Mouse (Mus musculus): Measurements from ENCODE around the gene Asb10. TPM values are rescaled to one million over a fixed set of nuclear protein-coding genes. Genes with fewer than 3 reads are reported as not detected.
"Not testable (repeated sequence)": the region's sequence is repeated elsewhere in the genome, so short reads cannot be mapped to it uniquely, and the experiment has no call there.

The Asb10 gene
- total RNA-seq (2015; ENCODE audit: low replicate concordance) (not detected in 2 replicates), total RNA-seq (2017; ENCODE audit: low replicate concordance) (not detected in 2 replicates)

DNA sequence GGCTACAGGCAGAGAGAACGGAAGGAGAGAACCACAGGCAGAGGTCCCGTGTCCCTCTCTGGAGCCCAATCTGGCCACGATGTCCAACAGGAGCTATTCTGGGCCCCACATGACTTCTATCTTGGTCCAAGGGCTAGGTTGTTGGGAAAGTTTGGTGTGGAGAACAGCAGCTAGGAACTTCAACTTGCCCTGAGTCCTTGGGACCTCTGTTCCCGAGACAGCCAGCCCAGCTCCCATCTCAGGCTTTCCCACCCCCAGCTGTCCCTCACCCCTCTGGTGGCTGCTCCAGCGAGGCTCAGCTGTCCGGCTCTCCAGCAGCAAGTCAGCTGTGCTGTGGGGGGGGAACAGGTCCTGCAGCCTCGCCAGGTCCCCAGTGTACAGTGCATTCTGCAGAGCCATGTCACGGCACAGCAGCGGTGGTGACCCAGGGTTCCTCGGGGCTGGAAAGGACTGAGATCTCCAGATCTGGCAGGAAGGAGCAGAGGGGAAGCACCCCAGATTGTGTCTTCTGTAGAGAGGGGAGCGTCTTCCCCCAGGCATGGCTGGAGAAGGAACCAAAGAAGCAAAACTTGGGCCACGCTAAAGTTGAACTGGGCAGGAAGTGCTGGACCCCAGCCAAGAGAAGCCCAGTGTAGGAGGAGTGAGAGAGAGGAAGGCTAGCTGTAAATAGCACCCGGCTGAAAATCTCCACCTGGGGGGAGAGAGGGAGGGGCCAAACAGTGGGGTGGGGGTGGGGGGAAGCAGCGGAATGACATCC is at the start of gene Asb10:
TSS of gene Asb10 (minus strand) at position 592 of the 757 bp plus-strand sequence.
- ATAC-seq (replicated peaks; ENCODE audit: low FRiP score, poor library complexity, severe bottlenecking), result no peak

DNA sequence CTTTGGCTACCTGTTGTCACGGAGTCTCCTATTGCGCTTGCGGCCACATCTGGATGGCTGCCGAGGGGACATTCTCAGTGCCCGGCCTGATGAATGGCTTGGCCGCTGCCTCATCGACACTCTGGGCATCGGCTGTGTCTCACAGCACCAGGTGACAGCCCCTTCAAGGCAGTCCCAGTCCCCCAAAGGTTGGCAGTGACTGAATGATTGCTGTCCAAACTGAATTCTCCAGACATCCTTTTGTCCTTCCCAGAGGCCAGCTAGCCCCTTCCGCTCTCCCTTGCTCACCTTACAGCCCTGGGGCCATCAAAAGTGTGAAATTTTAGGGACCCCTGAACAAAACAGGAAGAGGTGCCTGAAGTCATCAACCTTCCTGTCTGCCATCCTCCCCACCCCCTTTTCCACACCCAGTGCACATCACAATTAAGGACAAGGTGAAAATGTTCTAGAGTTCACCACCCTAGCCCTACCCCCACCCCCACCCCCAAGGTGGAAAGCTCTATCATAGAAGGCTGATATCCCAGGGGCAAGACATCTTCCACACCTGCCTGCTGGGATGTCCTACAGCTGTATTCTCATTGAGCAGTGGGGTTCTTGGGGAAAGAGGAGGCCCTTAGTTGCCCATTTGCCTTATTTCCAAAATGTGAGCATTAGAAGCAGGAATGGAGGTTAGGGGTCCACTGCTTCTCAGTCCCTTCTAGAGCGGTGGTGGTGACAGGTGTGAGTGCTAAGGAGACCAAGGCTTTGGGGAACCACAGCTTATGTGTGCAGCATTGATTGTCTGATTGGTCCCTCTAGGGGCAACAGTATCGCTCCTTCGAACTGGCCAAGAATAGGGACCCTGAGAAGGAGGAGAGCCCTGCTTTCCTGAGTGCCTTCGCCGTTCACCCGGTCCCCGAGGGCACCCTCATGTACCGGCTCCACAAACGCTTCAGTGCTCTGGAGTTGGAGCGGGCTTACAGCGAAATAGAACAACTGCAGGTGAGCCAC is 49.0 kb upstream of the Asb10 start:
- no peak for ATAC-seq (replicated peaks; ENCODE audit: low FRiP score, poor library complexity, severe bottlenecking)

DNA sequence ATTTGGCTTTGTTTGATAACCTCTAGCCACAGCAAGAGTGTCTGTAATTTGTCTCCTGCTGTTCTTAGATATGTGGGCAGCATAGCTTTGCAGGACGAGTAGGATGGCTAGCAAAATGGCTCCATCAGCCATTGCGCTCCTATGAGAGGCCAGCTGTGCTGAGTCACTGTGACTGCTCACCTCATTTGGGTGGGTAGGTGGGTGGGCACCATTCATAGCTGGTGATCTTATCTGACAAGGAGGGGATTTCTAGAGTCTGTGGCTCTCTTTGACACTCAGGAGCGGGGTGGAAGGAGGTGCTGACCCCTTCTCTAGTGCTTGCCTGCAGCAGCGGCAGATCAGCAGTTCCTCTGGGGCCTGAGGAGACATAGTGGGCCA is 46.4 kb upstream of the Asb10 start:
- ATAC-seq (replicated peaks; ENCODE audit: low FRiP score, poor library complexity, severe bottlenecking), result peak; percentile 62

DNA sequence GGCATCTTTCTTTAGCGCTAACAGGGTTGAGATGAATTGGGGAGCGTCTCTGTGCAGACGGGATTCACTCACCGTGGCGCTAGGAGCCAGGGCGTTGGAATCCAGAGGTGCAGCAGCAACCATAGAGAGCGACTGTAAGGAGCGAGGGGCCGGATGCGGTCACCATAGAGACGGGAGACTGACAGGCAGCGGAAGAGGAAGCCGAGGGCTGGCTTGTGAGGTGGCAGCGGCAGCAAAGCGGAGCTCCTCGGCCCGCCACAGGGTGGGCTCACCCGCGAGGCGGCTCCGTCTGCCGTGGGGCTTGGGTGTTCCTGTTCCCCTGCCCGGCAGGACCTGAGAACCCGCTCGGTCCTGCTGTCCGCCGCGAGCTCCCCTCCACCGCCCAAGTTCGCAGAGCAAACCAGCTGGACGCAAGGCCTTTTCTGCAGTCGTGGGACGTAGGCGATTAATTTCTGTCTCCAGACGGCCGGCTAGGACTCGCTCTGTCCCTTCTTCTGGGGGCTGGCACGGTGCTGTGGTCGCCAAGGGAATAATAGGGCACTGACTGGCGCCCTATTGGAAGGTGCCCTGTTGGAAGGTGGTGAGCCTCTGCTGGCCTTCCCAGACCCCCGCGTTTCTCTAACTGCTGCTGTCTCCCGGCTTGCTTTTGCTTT is 45.9 kb upstream of the Asb10 start, which contains the start of gene Chpf2:
TSS of gene Chpf2 (plus strand) at position 195 of the 653 bp plus-strand sequence.
- peak; percentile 81 for ATAC-seq (replicated peaks; ENCODE audit: low FRiP score, poor library complexity, severe bottlenecking)

DNA sequence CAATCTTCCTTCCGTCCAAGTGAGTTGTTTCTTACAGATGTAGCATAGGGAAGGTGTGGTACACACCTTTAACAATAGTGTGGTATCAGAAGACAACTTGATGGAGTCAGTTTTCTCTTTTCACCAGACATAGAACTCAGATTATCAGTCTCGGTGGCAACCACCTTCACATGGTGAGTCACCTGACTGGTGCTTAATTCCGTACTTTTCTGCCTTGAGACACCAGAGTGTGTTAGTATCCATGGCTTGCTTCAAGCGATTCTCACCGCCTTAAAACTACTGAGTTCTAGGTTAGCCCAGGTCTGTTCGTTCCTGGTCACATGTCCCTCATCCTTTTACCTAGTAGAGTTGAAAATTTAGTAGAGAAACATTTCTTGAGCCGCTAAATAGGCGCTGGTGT is 45.3 kb upstream of the Asb10 start:
- ATAC-seq (replicated peaks; ENCODE audit: low FRiP score, poor library complexity, severe bottlenecking), result 0 out of 2 replicates have a peak, but pooled peaks have one; percentile 4

DNA sequence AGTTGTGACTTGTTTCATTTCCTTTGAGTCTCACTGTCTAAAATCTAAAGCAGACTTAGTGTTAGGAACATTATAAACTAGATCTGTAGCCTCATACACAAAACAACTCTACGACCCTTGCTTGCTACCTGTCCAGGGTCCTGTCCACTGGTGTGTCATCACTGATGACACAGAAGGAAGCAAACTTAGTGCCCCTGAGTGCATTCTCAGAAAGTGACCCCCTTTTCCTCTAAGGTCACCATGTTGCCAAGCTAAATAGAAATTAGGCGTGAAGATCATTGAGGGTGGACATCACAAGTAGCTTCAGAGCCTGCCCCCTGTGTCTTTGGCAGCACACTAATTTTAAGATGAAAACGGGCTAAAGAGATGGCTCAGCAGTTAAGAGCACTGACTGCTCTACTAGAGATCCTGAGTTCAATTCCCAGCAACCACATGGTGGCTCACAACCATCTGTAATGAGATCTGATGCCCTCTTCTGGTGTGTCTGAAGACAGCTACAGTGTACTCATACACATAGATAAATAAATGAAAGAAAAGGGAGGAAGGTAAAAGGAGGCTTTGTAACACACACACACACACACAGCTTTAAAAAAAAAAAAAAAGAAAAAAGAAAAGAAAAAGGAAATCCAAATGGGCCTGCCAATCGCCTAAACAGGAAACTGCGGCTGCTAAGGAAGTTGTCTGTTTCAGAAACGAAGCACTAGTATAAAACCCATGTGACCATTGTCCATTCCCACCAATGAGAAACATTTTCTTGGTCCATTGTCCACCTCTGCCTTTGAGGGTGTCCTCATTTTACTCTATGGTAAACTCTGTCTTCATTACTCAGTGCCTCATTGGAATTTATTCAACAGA is 37.6 kb upstream of the Asb10 start:
- ATAC-seq (replicated peaks; ENCODE audit: low FRiP score, poor library complexity, severe bottlenecking), result no peak

DNA sequence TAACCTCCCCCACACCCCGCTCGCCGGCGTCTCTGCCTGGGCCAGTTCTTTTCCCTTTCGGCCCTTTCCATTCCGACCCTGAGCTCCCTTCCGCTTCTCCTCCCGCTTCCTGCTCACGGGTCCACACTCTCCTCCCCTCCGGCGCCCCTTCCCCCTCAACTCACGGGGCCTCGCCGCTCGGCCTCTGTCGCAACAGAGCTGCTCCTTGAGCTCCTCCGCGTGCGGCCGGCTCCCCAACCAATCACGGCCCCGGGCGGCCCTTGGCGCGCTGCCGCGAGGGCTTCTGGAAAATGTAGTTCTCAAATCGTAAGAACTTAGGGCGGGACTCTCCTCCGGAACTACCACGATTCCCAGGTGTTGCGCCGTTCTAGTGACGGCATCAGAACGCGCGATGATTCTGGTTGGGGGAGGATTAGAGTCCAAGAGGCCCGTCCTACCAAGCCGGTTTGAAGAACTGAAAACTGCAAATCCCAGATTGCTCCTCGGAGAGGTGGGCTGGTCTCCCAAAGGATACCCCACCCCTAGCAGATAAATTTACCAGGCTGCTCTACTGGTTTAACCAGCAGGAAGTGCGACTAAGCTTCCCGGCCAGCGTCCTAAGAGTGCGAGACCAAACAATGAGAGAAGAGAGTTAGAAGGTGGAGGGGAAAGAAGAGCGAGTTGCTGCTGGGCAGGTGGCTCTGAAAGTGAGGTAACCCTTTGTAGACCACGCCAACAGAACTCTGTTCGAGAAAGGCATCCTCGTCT is 36.6 kb upstream of the Asb10 start, which contains the start of gene Abcf2:
TSS of gene Abcf2 (minus strand) at position 285 of the 747 bp plus-strand sequence.
- peak; percentile 97 for ATAC-seq (replicated peaks; ENCODE audit: low FRiP score, poor library complexity, severe bottlenecking)

DNA sequence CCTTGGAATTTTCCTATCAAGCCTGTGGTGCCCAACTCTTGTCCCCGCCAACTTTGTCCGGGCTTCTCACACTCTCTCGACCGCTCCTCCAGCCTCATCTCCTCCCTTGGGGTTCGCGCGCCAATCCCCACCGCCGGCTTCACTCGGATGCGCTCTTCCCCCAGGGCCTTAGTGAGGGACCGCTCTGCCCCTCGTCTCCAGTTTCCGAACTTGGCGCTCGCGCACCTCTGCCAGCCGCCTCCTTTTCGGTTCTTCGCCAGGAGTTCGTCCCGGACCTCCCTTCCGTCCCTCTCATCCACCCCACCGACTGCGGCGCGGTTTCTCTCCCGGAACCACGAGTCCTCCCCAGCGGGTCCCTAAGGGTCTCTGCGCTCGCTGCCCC is 36.0 kb upstream of the Asb10 start:
- peak; percentile 37 for ATAC-seq (replicated peaks; ENCODE audit: low FRiP score, poor library complexity, severe bottlenecking)

DNA sequence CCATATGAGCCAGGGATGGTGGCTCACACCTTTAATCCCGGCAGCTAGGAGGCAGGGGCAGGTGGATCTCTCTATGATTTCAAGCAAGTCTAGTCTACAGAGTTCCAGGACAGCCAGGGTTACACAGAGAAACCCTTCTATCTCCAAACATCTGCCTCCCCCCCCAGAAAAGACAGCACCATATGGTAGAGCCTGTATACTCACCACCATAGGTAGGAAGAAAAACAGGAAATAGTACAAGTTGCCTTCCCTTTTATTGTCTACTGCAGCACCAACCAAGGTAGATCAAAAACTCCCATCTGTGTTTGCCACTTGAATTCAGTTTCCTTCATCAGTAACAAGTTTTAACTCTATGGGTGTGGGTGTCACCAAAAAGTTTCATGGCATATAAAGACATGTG is 35.2 kb upstream of the Asb10 start:
- ATAC-seq (replicated peaks; ENCODE audit: low FRiP score, poor library complexity, severe bottlenecking), result no peak

DNA sequence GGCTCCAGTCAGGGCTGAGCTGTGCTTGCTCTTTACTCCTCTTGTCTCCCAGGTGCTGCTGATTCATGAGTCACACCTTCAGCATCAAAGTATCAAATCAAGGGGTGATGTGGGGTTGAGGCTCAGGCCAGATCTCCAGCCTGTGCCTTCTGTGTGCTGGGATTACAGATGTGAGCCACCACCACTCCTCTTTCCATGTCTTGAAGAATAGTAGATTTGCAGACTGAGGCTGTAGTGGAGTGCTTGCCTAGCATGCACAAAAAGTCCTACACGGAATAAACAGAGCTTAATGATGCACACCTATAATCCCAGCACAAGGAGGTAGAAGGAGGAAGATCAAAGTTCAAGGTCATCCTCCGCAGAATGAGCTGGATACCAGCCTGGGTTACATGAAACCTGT is 15.9 kb upstream of the Asb10 start, which contains the start of gene 4931409K22Rik:
TSS of gene 4931409K22Rik (minus strand) at position 101 of the 400 bp plus-strand sequence.
- no peak for ATAC-seq (replicated peaks; ENCODE audit: low FRiP score, poor library complexity, severe bottlenecking)

DNA sequence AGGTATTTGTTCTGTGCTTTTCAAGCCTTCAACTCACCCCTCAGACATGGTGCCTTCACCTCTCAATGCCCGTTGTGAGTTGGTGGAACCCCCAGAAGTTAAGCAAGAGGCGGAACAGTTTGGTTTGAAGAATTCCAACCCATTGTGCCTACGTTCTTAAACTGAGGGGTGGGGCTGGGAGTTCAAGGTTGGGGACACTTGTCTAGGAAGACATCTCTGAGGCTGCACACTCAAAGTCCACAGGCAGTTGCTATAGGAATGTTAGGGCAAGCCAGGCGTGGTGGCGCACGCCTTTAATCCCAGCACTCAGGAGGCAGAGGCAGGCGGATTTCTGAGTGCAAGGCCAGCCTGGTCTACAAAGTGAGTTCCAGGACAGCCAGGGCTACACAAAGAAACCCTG is 14.6 kb upstream of the Asb10 start:
- not testable (repeated sequence) for ATAC-seq (replicated peaks; ENCODE audit: low FRiP score, poor library complexity, severe bottlenecking)

DNA sequence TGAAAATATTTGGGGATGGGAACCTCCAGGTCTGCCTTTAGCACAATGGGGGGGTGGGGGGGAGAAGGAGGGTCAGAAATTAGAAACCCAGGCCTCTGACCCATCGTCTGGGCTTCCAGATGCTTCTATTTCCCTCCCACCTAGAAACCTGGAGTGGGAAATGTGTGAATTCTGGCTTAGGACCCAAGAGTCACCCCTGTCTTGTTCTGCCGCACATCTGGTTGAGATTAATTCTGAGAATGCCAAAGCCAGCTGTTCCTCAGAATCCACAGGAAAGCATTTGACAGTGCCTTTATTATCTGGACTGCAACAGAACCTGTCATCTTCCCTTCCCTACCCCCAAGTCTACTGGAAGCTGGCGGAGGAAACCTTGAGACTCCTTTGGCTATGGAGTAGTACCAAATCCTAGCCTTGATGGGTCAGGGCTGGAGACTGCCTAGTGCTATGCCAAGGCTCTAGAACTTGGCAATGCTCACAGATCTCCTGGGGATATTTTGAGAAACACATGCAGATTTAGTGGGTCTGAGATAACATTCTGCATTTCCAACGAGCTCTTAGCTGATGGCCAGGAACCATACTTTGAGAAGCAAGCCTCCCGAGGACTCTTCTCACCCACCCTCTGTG is 13.0 kb upstream of the Asb10 start:
- ATAC-seq (replicated peaks; ENCODE audit: low FRiP score, poor library complexity, severe bottlenecking), result no peak

DNA sequence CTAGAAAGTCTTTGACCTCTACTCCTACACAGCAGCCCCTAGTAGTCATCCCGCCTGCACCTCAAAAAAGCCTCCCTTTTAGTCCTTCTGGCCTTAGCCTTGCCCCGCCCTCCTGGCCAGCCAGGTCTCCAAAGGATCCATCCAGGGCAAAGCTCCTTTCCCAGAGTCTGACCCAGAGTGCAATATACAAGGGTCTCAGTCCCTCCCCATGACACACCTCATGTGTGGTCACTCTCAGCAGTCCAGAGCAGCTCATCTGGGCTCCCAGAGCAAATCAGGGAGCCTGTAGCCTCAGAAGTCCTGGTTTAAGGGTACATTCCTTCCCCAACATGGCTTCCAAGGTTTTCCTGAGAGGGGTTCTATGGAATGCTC is 10.5 kb upstream of the Asb10 start:
- ATAC-seq (replicated peaks; ENCODE audit: low FRiP score, poor library complexity, severe bottlenecking), result no peak

DNA sequence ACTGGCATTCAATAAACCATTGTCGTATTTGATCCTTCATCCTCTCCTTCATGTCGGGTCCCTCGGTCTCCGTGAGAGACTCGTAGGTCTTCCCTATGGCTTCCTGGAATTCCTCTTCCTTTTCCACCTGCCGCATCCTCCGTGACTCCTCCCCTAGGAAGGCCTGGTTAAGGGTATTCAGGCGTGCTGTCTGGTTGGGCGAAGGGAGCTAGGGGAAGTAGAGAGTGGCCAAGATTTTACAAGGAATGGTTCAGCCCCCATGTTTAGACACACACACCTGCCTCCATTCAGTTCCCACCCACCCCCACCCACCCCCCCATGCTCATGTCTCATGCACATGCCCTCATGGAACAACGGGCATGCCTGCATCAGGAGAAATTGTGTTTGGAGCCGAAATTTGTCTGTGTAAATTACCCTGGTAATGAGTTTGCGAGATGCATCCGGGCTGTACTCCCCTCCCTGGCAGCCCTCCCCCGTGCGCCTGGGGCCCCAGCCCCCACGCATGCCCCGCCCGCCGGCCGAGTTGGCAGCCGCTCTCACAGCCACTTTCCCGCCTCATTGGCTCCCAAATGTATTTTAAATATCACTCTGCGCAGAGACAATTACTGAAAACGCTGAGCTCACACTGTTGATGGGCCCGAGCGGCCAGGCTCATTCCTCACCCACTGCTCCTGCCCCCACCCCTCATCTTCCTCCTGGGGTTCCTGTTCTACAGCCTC is 10.0 kb upstream of the Asb10 start:
- ATAC-seq (replicated peaks; ENCODE audit: low FRiP score, poor library complexity, severe bottlenecking), result no peak

DNA sequence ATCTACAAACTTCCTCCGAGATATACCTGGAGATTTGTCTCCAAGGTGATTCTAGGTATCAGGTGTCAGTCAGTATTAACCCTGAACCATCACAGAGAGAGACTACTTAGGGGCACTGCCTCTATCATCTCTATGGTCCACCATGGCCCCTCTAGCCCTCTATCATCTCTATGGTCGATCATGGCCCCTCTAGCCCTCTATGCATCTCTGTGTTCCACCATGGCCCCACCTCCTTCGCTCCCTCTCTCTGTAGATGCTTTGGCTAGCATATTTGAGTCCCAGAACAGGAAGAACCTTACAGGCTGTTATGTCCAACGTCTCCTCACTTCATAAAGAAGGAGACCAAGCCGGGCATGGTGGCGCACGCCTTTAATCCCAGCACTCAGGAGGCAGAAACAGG is 1.9 kb upstream of the Asb10 start:
- ATAC-seq (replicated peaks; ENCODE audit: low FRiP score, poor library complexity, severe bottlenecking), result no peak

DNA sequence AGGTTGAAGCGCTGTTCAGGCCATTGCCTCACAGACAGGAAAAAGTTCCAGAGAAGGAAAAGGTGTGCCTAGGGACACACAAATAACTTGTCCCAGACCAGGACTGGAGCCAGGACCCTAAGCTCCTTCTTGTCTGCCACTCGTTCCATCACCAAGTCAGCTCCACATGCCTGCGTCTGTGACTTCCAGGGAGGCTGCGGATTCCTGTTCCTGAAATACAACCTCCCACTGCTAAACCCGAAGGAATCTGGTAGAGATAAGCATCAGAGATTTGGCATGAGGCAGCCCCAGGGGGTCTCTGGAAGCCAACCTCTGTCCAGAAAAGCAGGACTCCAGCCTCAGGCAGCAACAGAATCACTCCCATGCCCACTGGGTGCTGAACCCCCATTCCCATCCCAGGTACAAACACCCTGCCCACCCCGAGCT is 379 bp upstream of the Asb10 start:
- no peak for ATAC-seq (replicated peaks; ENCODE audit: low FRiP score, poor library complexity, severe bottlenecking)

DNA sequence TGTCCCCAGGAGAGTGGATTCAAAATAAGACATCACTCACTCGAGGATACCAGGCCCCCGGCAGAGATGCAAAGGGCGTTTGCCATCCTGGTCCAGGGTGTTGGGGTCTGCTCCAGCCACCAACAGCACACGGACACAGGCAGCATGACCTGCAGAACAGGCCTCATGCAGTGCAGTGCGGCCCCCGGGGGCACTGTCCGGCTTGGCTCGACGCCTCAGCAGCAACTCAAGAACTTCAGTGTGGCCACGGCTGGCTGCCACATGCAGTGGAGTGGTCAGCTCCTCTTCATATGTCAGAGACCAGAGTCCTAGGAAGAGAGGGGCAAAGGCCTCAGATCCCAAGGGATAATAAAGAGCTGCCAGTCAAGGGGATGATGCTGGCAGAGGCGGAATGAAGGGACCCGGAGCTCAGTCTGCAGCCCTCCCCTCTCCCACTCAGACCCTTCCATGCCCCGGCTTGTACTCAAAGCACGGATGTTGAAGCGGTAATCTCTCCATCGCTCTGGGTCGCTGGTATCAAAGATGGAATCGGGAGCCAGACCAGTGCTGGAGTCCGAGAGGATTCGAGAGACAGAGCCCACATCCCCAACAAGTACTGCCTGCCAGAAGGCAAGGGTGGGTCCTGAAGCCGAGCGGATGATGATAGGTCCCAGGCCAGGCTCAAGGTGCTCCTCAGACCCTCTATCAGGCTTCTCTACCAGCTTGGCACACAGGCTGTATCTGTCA is 1.0 kb downstream of the Asb10 start:
- ATAC-seq (replicated peaks; ENCODE audit: low FRiP score, poor library complexity, severe bottlenecking), result no peak
